Mouse (Mus musculus) cerebellum, adult 2 months (tissue): Measurements from ENCODE around the gene Sorcs1.

Experiments used
- CTCF ChIP-seq: fragments of 200-500 bp; IDR thresholded peaks from 2 replicates; pipeline ENCODE4 v1.5.1; 2011; ENCODE audit warnings: low read depth, mild to moderate bottlenecking, control low read depth, low read length, moderate library complexity, borderline replicate concordance; ENCODE audit not compliant: insufficient read depth
- POLR2A ChIP-seq: fragments of 200-500 bp; IDR thresholded peaks from 2 replicates; pipeline ENCODE4 v1.6.1; 2011; ENCODE audit warnings: low read length, control low read depth, borderline replicate concordance; ENCODE audit not compliant: insufficient read depth

GRCm38 (mm10) chr19:50389925-50390552, 288.4 kb downstream of the Sorcs1 start:
- TF ChIP-seq POLR2A (no peak), CTCF (no peak)
